Mouse (Mus musculus) lung, embryonic 16.5 days (tissue): ENCODE measurements around the gene Hist1h2ak. TPM values are rescaled to one million over a fixed set of nuclear protein-coding genes. Genes with fewer than 3 reads are reported as not detected.
"Not testable (repeated sequence)": the region's sequence is repeated elsewhere in the genome, so short reads cannot be mapped to it uniquely, and the experiment has no call there.

Experiments used
- ATAC-seq: fragments of 200-750 bp; cut with Nextera tagmentation; 2 replicates; pipeline ENCODE4 v1.8.0; 2017; ENCODE audit warnings: low read depth, mild to moderate bottlenecking, moderate library complexity
- H3K27ac ChIP-seq: fragments of 300-500 bp; sonication (generic); 2 replicates; pipeline ENCODE4 v1.5.1; 2014; ENCODE audit warnings: mild to moderate bottlenecking, control low read depth, low read length
- H3K27me3 ChIP-seq: fragments of 300-500 bp; sonication (generic); 2 replicates; pipeline ENCODE4 v1.6.1; 2014; ENCODE audit warnings: low read depth, low read length, mixed read lengths; ENCODE audit not compliant: control insufficient read depth, insufficient read depth
- H3K36me3 ChIP-seq: fragments of 300-500 bp; sonication (generic); 2 replicates; pipeline ENCODE4 v1.6.1; 2014; ENCODE audit warnings: low read length; ENCODE audit not compliant: control insufficient read depth, insufficient read depth
- H3K4me1 ChIP-seq: fragments of 300-500 bp; sonication (generic); replicated peaks from 2 replicates; pipeline ENCODE4 v1.6.1; 2014; ENCODE audit warnings: low read length, mixed read lengths; ENCODE audit not compliant: control insufficient read depth, insufficient read depth
- H3K4me2 ChIP-seq: fragments of 300-500 bp; sonication (generic); 2 replicates; pipeline ENCODE4 v1.6.1; 2014; ENCODE audit warnings: low read depth, low read length, control low read depth
- H3K4me3 ChIP-seq: fragments of 300-500 bp; sonication (generic); 2 replicates; pipeline ENCODE4 v1.5.1; 2014; ENCODE audit warnings: mild to moderate bottlenecking, low read length, control low read depth
- H3K9ac ChIP-seq: fragments of 300-500 bp; sonication (generic); 2 replicates; pipeline ENCODE4 v1.6.1; 2014; ENCODE audit warnings: low read length, control low read depth
- H3K9me3 ChIP-seq: fragments of 300-500 bp; sonication (generic); 2 replicates; pipeline ENCODE4 v1.6.1; 2016; ENCODE audit warnings: low read length; ENCODE audit not compliant: control insufficient read depth
- WGBS: fragments of 180-500 bp; shearing (Covaris S2); extraction: QIAGEN DNeasy Blood & Tissue Kit; methylation state at CpG from one replicate; pipeline ENCODE4 v1.1.7; 2014; 5-methylcytosine and 5-hydroxymethylcytosine counted together
- polyA plus RNA-seq: library from polyadenylated mRNA; unstranded; fragments of >200 nt; fragmentation: Nextera tagmentation; extraction: Ambion mirVana; gene quantifications from 2 replicates; pipeline ENCODE4 v1.2.1, GENCODE M21; 2015

Gene Hist1h2ak
- polyA plus RNA-seq, 1 experiment from 2014 or later, result 31.5 TPM

DNA sequence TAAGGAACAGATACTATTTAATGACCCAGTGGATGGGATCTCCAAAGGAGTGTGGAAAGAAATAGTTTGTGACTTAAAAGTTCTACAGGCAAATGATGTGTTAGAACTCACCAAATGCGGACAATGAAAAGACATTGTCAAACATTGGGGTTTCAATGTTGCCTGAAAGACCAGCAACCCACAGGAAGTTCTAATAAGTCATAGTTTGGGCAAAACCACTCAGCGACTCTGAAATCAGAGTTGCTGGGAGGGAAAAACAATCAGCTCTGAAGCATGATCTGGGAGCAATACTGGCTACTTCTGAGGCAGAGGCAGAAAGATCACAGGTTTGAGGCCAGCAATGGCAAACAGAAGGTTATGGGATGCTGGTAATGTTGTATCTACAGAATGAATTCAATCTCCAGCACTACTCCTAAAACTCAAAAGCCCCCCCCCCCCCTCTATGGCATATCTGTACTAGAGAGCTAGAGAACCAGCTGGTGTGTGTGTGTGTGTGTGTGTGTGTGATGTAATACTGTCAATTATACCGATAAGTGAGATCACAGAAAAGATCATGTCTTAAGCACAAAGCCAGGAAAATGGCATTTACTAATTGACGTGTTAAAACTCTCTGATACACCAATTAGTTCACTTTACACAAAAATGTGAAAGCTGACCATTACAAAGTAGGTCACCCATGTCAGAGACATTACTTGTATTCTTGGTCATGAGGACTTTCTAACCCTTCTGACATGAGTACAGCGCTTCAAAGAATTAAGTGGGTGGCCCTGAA, 4.1 kb downstream of the Hist1h2ak start:
- WGBS, result 2% methylated on average over 5 of the region's 5 CpGs
- Histone ChIP-seq H3K36me3 (no peaks in the 10 kb centered on the region), H3K4me3 (peak overlapping the region; percentile 61), H3K9ac (peak overlapping the region; percentile 74), H3K4me2 (peak overlapping the region; percentile 61), H3K4me1 (peaks cover 10% of the 10 kb centered on the region), H3K27ac (peak overlapping the region; percentile 71), H3K27me3 (no peaks in the 10 kb centered on the region), H3K9me3 (no peaks in the 10 kb centered on the region)
- no peak for ATAC-seq

GRCm38 (mm10) chr13:21745006-21745405, 8.6 kb downstream of the Hist1h2ak start:
- Histone ChIP-seq H3K27me3 (no peaks in the 10 kb centered on the region), H3K36me3 (no peaks in the 10 kb centered on the region), H3K4me1 (peaks cover 6% of the 10 kb centered on the region), H3K9me3 (no peaks in the 10 kb centered on the region), H3K4me2 (no peak overlapping the region), H3K9ac (no peak overlapping the region), H3K4me3 (no peak overlapping the region), H3K27ac (no peak overlapping the region)
- WGBS, result 39% methylated on average over 1 of the region's 1 CpGs
- ATAC-seq, result no peak

- under 1% methylated on average over 40 of the region's 56 CpGs for WGBS
- not testable (repeated sequence) for H3K9me3 ChIP-seq, H3K4me1 ChIP-seq, H3K27me3 ChIP-seq, H3K36me3 ChIP-seq
- Histone ChIP-seq H3K27ac (peak within 1 kb of the TSS; percentile 93), H3K4me2 (peak within 1 kb of the TSS; percentile 70), H3K4me3 (peak within 1 kb of the TSS; percentile 50), H3K9ac (peak within 1 kb of the TSS; percentile 68)
- peak; percentile 93 for ATAC-seq
Measured at GRCm38 (mm10) chr13:21734906-21735767, 18.5 kb downstream of the Hist1h2ak start, which contains the start of gene Hist1h4j. Hist1h4j (plus strand) TSS chr13:21735064.

GRCm38 (mm10) chr13:21734010-21734905, 19.4 kb downstream of the Hist1h2ak start:
- Histone ChIP-seq H3K9me3 (no peaks in the 10 kb centered on the region), H3K27ac (peak overlapping the region; percentile 93), H3K27me3 (no peaks in the 10 kb centered on the region), H3K36me3 (no peaks in the 10 kb centered on the region), H3K4me1 (peaks cover 3% of the 10 kb centered on the region; the same call in 1 of the 2 replicates), H3K4me2 (peak overlapping the region; percentile 70), H3K4me3 (peak overlapping the region; percentile 50), H3K9ac (peak overlapping the region; percentile 68)
- WGBS, result under 1% methylated on average over 21 of the region's 21 CpGs
- peak; percentile 84 for ATAC-seq

DNA sequence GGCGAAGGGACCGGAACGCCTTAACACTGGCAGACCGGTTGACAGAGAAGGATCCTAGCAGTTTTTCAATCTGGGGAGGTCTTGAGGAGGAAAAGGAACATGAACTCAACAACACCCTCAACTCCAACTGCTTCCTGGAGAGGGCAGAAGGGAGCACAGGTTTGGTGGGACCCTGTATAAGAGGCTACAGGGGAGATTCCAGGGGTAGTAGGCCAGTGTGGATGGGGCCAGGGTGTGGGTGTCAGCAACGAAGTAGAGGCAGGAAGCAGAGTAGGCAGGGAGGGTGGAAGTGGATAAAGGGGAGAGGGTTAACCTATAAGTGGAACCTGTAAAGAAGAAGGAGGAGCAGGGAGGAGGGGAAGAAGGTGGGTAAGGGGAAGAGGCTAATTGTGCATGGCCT, 20.2 kb downstream of the Hist1h2ak start:
- Histone ChIP-seq H3K27me3 (no peaks in the 10 kb centered on the region), H3K9ac (no peak overlapping the region), H3K4me3 (no peak overlapping the region), H3K36me3 (no peaks in the 10 kb centered on the region), H3K4me1 (peaks cover 3% of the 10 kb centered on the region; the same call in 1 of the 2 replicates), H3K9me3 (no peaks in the 10 kb centered on the region), H3K4me2 (no peak overlapping the region), H3K27ac (peak overlapping the region; percentile 93)
- WGBS, result 70% methylated on average over 5 of the region's 5 CpGs
- no peak for ATAC-seq

GRCm38 (mm10) chr13:21729544-21729943, 24.1 kb downstream of the Hist1h2ak start:
- Histone ChIP-seq H3K36me3 (no peaks in the 10 kb centered on the region), H3K4me3 (no peak overlapping the region), H3K4me1 (peaks cover 3% of the 10 kb centered on the region; the same call in 1 of the 2 replicates), H3K27ac (no peak overlapping the region), H3K9ac (no peak overlapping the region), H3K9me3 (no peaks in the 10 kb centered on the region), H3K27me3 (no peaks in the 10 kb centered on the region), H3K4me2 (no peak overlapping the region)
- no peak for ATAC-seq
- 38% methylated on average over 1 of the region's 1 CpGs for WGBS

- Histone ChIP-seq H3K9ac (no peak overlapping the region), H3K4me1 (peaks cover under 1% of the 10 kb centered on the region; the same call in 1 of the 2 replicates), H3K36me3 (no peaks in the 10 kb centered on the region), H3K4me2 (no peak overlapping the region), H3K4me3 (no peak overlapping the region), H3K27ac (no peak overlapping the region), H3K9me3 (no peaks in the 10 kb centered on the region), H3K27me3 (no peaks in the 10 kb centered on the region)
- WGBS, result 44% methylated on average over 11 of the region's 11 CpGs
- ATAC-seq, result no peak
Measured at GRCm38 (mm10) chr13:21727948-21728572, 25.6 kb downstream of the Hist1h2ak start.

- Histone ChIP-seq H3K9ac (0 out of 2 replicates have a peak overlapping the region, but pooled peaks have one; percentile 28), H3K4me3 (peak overlapping the region; percentile 36; the same call in 1 of the 2 replicates), H3K4me2 (peak overlapping the region; percentile 57), H3K4me1 (peaks cover 22% of the 10 kb centered on the region), H3K27ac (peak overlapping the region; percentile 93), H3K9me3 (no peaks in the 10 kb centered on the region), H3K36me3 (no peaks in the 10 kb centered on the region), H3K27me3 (no peaks in the 10 kb centered on the region)
- no peak for ATAC-seq
- 36% methylated on average over 5 of the region's 5 CpGs for WGBS
Measured at GRCm38 (mm10) chr13:21722993-21723836, 30.4 kb downstream of the Hist1h2ak start.
